Mouse (Mus musculus): ENCODE measurements around the gene Pick1.

GRCm38 (mm10) chr15:79268521-79268920, 39.5 kb downstream of the Pick1 start:
- TF ChIP-seq POLR2A (IDR thresholded peaks at IDR 0.05; ENCODE audit: control insufficient read depth, low read depth, low read length) (no peak), CTCF (IDR thresholded peaks at IDR 0.05; ENCODE audit: control insufficient read depth, insufficient read depth, insufficient replicate concordance, low read depth, low read length) (no peak)

Measured in testis, adult 2 months (tissue).